Comparison of ENCODE assay signal across 25 mouse cellular contexts in the genomic region with DNA sequence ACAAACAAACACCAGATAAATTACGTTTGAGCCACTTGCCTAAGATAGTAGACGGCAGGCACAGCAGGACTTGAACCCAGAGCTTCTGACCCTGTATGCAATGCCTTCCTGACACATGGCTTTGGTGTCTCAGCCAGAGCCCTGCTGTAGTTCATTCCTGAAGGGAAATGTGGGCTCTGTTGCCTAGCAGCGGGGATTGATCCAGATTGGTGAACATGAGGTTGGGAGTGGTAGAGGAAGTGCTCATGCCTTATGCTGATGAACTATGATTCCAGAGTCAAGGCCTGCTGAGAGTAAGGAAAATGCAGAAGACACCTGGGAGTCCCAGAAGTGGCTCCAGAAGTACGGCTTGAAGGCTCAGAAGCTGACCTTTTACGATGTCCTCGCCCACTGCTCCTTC.
DNase-seq lines count a peak whose midpoint lies in the region; ATAC-seq and TF ChIP-seq lines count a peak whose summit lies in the region.
"Had no signal": no experiment of that assay in that cellular context is flagged by ENCODE, and none has a peak within 500 bp of the region (broad histone marks: within the 10 kb centered on the region; RNA-seq: fewer than 3 reads in every experiment).

No protein-coding gene starts in this region.

- H3K4me2 ChIP-seq in hindbrain, embryonic 12.5 days (replicated peaks) = no peak overlapping the region
- H3K4me2 ChIP-seq: embryonic facial prominence, embryonic 15.5 days; heart, embryonic 13.5 days had no signal

- no peak overlapping the region for H3K9ac ChIP-seq in hindbrain, embryonic 12.5 days
- H3K9ac ChIP-seq: embryonic facial prominence, embryonic 15.5 days; forebrain, postnatal 0 days; heart, embryonic 13.5 days had no signal

- 84% methylated on average over 6 of the region's 6 CpGs for WGBS in hindbrain, embryonic 12.5 days

- TF ChIP-seq CTCF in layer of hippocampus, adult 2 months (conservative IDR thresholded peaks at IDR 0.05) = no peak

- H3K4me3 ChIP-seq in layer of hippocampus, adult 2 months = no peak overlapping the region; the same call in 1 of the 2 replicates
- H3K4me3 ChIP-seq in hindbrain, embryonic 12.5 days = no peak overlapping the region
- H3K4me3 ChIP-seq: embryonic facial prominence, embryonic 15.5 days; erythroblast, embryonic 14.5 days; heart, embryonic 13.5 days had no signal

- no peaks in the 10 kb centered on the region for H3K36me3 ChIP-seq in hindbrain, embryonic 12.5 days
- H3K36me3 ChIP-seq: embryonic facial prominence, embryonic 15.5 days; heart, embryonic 13.5 days had no signal

- ATAC-seq in hindbrain, embryonic 12.5 days (ENCODE audit: low FRiP score) = no peak
- ATAC-seq: forebrain, postnatal 0 days; hindbrain, embryonic 16.5 days; inflammation-experienced regulatory T-cells, adult 6 months; intestine, postnatal 0 days; Patski had no signal

- H3K27me3 ChIP-seq in hindbrain, embryonic 12.5 days = no peaks in the 10 kb centered on the region
- H3K27me3 ChIP-seq: CH12.LX; embryonic facial prominence, embryonic 15.5 days; heart, embryonic 13.5 days had no signal

- DNase-seq in layer of hippocampus, adult 18-20 months (ENCODE audit: low spot score in 2 of 2) = peak; percentile 73 to 78
- DNase-seq in layer of hippocampus, postnatal 25 days (ENCODE audit: extremely low spot score in 1 of 2, low spot score in 1 of 2) = no peak
- peak; percentile 93 for DNase-seq in R1 (ENCODE audit: low read depth, low spot score)
- DNase-seq in layer of hippocampus, adult 2 months (ENCODE audit: low spot score in 2 of 2) = peak; percentile 56 to 73
- DNase-seq in adrenal gland, adult (ENCODE audit: inconsistent age in 2 of 2, low spot score in 1 of 2) = no peak
- no peak for DNase-seq in adipocyte (ENCODE audit: low spot score)
- DNase-seq: adrenal gland, adult 8-10 months; adrenal gland, postnatal 36 days; cerebellum, adult 11 months; cerebellum, adult 8-10 months; cerebellum, postnatal 14 days; embryo, embryonic 11 days; forebrain, postnatal 0 days; gastrocnemius, postnatal 36 days; heart, adult 11 months; heart, postnatal 36 days had no signal

- H3K27ac ChIP-seq in layer of hippocampus, adult 2 months = peak overlapping the region; percentile 94
- H3K27ac ChIP-seq in hindbrain, embryonic 12.5 days = no peak overlapping the region
- H3K27ac ChIP-seq: embryonic facial prominence, embryonic 15.5 days; heart, embryonic 13.5 days had no signal

- peaks cover 11% of the 10 kb centered on the region; the same call in 1 of the 2 replicates for H3K4me1 ChIP-seq in hindbrain, embryonic 12.5 days
- H3K4me1 ChIP-seq: heart, embryonic 13.5 days had no signal

- H3K9me3 ChIP-seq in hindbrain, embryonic 12.5 days (replicated peaks) = no peaks in the 10 kb centered on the region
- H3K9me3 ChIP-seq: embryonic facial prominence, embryonic 15.5 days; heart, embryonic 13.5 days had no signal

Comparison
In these comparisons a context has a peak if more than half of its experiments do, and no peak if none do; other contexts are left out.
1. DNase-seq: peak in layer of hippocampus, adult 18-20 months (2 of 2), R1 (single experiment) and layer of hippocampus, adult 2 months (2 of 2); none in layer of hippocampus, postnatal 25 days (0 of 2), adrenal gland, adult (0 of 2) and adipocyte (single experiment).